Mouse (Mus musculus): ENCODE measurements around the gene 9430097D07Rik.

DNA sequence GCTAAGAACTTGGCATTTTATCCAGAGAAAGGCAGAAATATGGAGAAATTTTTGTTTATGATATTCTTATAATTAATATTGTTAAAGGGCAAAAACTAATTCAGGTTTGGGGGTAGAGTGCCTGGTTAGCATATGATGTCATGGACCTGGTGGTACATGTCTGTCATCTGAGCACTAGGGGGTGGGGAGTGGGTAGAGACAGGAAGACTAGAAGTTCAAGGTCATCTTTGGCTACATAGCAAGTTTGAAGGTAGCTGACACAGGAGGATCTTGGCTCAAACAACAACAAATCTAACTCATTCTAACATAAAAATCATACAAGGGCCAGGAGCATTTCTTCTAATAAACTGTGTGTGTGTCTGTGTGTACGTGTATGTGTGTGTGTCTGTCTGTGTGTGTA, 47.2 kb downstream of the 9430097D07Rik start:
- TF ChIP-seq CTCF (conservative IDR thresholded peaks at IDR 0.05 in 1 of 2, IDR thresholded peaks at IDR 0.05 in 1 of 2; ENCODE audit: low read depth in 2 of 2, low read length in 2 of 2) (no peak), POLR2A (IDR thresholded peaks at IDR 0.05; ENCODE audit: low read depth, low read length) (no peak), SIN3A (IDR thresholded peaks at IDR 0.05; ENCODE audit: low read length) (no peak), POLR2AphosphoS2 (IDR thresholded peaks at IDR 0.05; ENCODE audit: low read depth, low read length) (no peak), NELFE (IDR thresholded peaks at IDR 0.05; ENCODE audit: low read depth, low read length) (no peak), TCF12 (IDR thresholded peaks at IDR 0.05; ENCODE audit: low read depth, low read length) (no peak), GABPA (IDR thresholded peaks at IDR 0.05; ENCODE audit: insufficient replicate concordance, low read depth, low read length) (no peak), EP300 (IDR thresholded peaks at IDR 0.05; ENCODE audit: low read length) (no peak), CHD2 (IDR thresholded peaks at IDR 0.05; ENCODE audit: low read length) (no peak), MEF2A (IDR thresholded peaks at IDR 0.05; ENCODE audit: borderline replicate concordance, low read depth, low read length) (no peak), ELF1 (IDR thresholded peaks at IDR 0.05; ENCODE audit: low read depth, low read length) (no peak), SMC3 (IDR thresholded peaks at IDR 0.05; ENCODE audit: low read depth, low read length) (no peak), E2F4 (IDR thresholded peaks at IDR 0.05; ENCODE audit: insufficient replicate concordance, low read depth, low read length) (no peak), MXI1 (IDR thresholded peaks at IDR 0.05; ENCODE audit: low read depth, low read length) (no peak)
